Mouse (Mus musculus) lung, embryonic 14.5 days (tissue): ENCODE data around the gene Nexmif. TPM values are rescaled to one million over a fixed set of nuclear protein-coding genes. Genes with fewer than 3 reads are reported as not detected.
A peak's percentile ranks its signal among the peaks of the same experiment; 100 is the strongest.

Experiments used
- ATAC-seq: fragments of 200-750 bp; cut with Nextera tagmentation; 2 replicates; pipeline ENCODE4 v1.8.0; 2017; ENCODE audit warnings: mild to moderate bottlenecking, moderate TSS enrichment, moderate library complexity; ENCODE audit not compliant: insufficient read depth
- DNase-seq: peaks from one replicate; pipeline ENCODE4 v3.0.0-alpha.2; 2015
- H3K27ac ChIP-seq: fragments of 300-500 bp; sonication (generic); 2 replicates; pipeline ENCODE4 v1.5.1; 2014; ENCODE audit warnings: low read depth, mild to moderate bottlenecking, moderate library complexity
- H3K27me3 ChIP-seq: fragments of 300-500 bp; sonication (generic); 2 replicates; pipeline ENCODE4 v1.6.1; 2014; ENCODE audit warnings: low read length, control low read depth; ENCODE audit not compliant: insufficient read depth
- H3K36me3 ChIP-seq: fragments of 300-500 bp; sonication (generic); 2 replicates; pipeline ENCODE4 v1.6.1; 2014; ENCODE audit warnings: control low read depth; ENCODE audit not compliant: insufficient read depth
- H3K4me1 ChIP-seq: fragments of 300-500 bp; sonication (generic); 2 replicates; pipeline ENCODE4 v1.6.1; 2014; ENCODE audit warnings: antibody characterized with exemption, control low read depth; ENCODE audit not compliant: insufficient read depth
- H3K4me2 ChIP-seq: fragments of 300-500 bp; sonication (generic); 2 replicates; pipeline ENCODE4 v1.6.1; 2014; ENCODE audit warnings: mild to moderate bottlenecking
- H3K4me3 ChIP-seq: fragments of 300-500 bp; sonication (generic); 2 replicates; pipeline ENCODE4 v1.5.1; 2014; ENCODE audit warnings: low read depth, low read length
- H3K9ac ChIP-seq: fragments of 300-500 bp; sonication (generic); 2 replicates; pipeline ENCODE4 v1.6.1; 2014
- H3K9me3 ChIP-seq: fragments of 300-500 bp; sonication (generic); 2 replicates; pipeline ENCODE4 v1.6.1; 2016; ENCODE audit warnings: low read depth, low read length, control low read depth
- CTCF ChIP-seq: IDR thresholded peaks from 2 replicates; pipeline ENCODE4 v1.5.1; 2016; ENCODE audit warnings: antibody characterized with exemption, low read depth
- WGBS: fragments of 180-500 bp; shearing (Covaris S2); extraction: QIAGEN DNeasy Blood & Tissue Kit; methylation state at CpG from one replicate; pipeline ENCODE4 v1.1.7; 2014; 5-methylcytosine and 5-hydroxymethylcytosine counted together
- polyA plus RNA-seq: library from polyadenylated mRNA; unstranded; fragments of >200 nt; fragmentation: Nextera tagmentation; extraction: Ambion mirVana; gene quantifications from 2 replicates; pipeline ENCODE4 v1.2.1, GENCODE M21; 2014

Gene Nexmif
- 7.8 and 8.0 TPM in 2 replicates for polyA plus RNA-seq

DNA sequence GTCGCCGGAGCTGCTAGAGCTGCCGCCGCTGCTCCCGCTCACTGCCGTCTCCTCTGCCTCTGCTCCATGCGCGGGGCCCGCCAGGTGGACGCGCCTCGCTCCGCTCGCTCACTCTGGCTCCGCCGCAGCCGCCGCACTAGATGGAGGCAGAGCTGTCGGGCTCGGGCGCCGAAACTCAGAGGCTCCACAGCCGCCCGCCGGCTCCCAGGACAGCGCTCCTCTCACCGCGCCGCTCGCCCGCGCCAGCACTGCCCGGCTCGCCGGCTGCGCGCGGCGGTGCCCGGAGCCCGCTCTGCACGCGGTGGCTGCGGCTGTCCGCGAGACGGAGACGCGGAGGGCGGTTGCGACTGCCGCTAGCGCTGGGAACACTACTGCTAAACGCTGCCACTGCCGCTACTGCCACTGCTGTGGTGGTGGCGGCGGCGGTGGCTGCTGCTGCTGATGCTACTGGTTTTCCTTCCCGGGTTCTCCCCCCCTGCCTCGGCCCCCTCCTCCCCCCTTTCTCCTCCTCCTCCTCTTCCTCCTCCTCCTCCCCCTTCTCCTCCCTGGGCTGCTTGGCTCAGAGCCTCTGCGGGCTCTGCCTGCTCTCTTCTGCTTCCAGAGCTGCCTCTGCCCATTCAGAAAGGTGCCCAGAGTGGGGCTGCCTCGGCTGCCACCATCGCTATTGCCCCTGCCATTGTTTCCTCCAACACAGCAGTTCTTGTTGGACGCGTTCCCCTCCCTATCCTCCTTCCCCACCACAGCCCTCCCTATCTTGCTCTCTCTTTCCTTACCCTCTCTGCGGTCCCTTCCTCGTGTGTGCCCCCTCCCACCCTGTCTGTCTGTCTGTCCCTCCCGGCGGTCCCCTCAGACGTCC lies at the start of gene Nexmif:
Gene Nexmif (minus strand): TSS at position 450 of the 856 bp plus-strand sequence.
- DNase-seq (peak; percentile 60), ATAC-seq (peak; percentile 75)
- H3K36me3 ChIP-seq = no peaks in the 10 kb centered on the region
- TF ChIP-seq CTCF = no peak
- peak within 1 kb of the TSS; percentile 52 for H3K9ac ChIP-seq
- no peaks in the 10 kb centered on the region; the same call in 1 of the 2 replicates for H3K9me3 ChIP-seq
- 8% methylated on average over 31 of the region's 70 CpGs for WGBS
- H3K4me2 ChIP-seq = peak within 1 kb of the TSS; percentile 65
- peak within 1 kb of the TSS; percentile 49 for H3K4me3 ChIP-seq
- 0 out of 2 replicates have a peak, but pooled peaks cover 9% of the 10 kb centered on the region for H3K27me3 ChIP-seq
- peak within 1 kb of the TSS; percentile 67 for H3K27ac ChIP-seq
- H3K4me1 ChIP-seq = no peaks in the 10 kb centered on the region

DNA sequence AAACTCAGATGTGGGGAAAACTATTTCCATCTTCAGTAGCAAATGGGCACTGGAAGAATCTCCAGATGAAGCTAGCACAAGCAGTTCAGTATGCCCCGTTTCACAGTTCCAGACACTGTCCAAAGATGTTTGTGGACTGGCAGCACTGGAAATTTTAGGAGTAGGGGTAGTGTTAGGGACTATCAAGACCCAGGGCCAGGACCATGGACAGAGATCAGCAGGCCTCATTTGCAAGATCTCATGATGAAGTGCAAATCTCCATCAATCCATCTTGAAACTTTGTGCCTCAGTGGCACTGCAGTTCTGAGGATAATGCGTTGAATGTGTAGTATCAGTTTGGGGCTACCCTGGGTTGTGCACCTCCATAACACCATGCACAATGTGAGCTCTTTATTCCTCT lies 7.7 kb upstream of the Nexmif start:
- H3K9me3 ChIP-seq = no peaks in the 10 kb centered on the region
- no peaks in the 10 kb centered on the region for H3K4me1 ChIP-seq
- H3K36me3 ChIP-seq = no peaks in the 10 kb centered on the region
- no peak overlapping the region for H3K9ac ChIP-seq
- 63% methylated on average over 2 of the region's 2 CpGs for WGBS
- no peak overlapping the region for H3K4me2 ChIP-seq
- H3K27ac ChIP-seq = no peak overlapping the region
- peak; percentile 62 for DNase-seq
- H3K27me3 ChIP-seq = no peaks in the 10 kb centered on the region
- ATAC-seq = no peak
- no peak for TF ChIP-seq CTCF
- no peak overlapping the region for H3K4me3 ChIP-seq

DNA sequence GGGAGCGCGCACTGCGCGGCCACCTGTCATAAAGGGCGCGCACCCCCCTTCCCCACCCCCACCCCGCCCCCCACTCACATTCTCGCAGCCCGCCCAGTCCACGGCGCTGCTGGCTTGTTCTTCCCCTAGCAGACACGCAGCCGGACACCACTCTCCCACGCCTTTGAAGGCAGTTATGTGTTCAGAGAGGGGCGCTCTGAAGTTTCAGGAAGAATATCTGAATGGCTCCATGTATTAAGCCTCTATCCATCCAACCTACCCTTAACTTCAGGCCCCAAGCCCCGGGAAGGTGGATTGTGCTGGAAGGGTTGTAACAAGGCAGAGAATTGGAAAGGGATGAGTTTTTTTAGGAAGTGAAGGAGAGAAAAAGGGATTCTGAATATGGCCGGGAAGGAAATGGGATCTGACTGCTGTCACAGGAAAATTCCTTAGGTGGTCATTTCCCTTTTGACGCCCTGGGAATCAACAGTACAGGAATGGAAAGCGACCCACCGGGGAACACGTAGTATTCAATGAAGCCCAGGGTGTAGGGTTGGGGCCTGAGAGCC lies 681 bp upstream of the Nexmif start:
- H3K27me3 ChIP-seq = 0 out of 2 replicates have a peak, but pooled peaks cover 9% of the 10 kb centered on the region
- no peak for TF ChIP-seq CTCF
- no peaks in the 10 kb centered on the region for H3K4me1 ChIP-seq
- H3K9me3 ChIP-seq = no peaks in the 10 kb centered on the region; the same call in 1 of the 2 replicates
- WGBS = 16% methylated on average over 21 of the region's 21 CpGs
- ATAC-seq = peak; percentile 28; the same call in 1 of the 2 replicates
- H3K4me3 ChIP-seq = peak overlapping the region; percentile 49
- H3K9ac ChIP-seq = no peak overlapping the region; the same call in 1 of the 2 replicates
- H3K4me2 ChIP-seq = peak overlapping the region; percentile 65
- no peaks in the 10 kb centered on the region for H3K36me3 ChIP-seq
- peak; percentile 19 for DNase-seq
- H3K27ac ChIP-seq = no peak overlapping the region

DNA sequence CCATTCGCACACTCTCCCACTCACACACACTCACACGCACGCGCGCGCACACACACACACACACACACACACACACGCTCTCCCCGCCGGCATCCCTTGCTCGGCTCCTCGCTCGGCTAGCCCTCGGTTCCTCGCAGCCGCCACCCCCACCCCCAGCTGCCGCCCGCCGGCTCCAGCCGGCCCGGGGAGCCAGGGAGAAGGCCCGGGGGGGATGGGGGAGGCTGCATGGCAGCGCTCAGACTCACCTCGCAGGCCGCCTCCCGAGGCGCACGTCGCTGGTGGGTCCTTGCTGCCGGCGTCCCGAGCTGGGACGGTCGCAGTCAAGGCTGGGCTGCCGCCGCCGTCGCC lies 623 bp downstream of the Nexmif start:
- H3K4me2 ChIP-seq = peak overlapping the region; percentile 65
- H3K36me3 ChIP-seq = no peaks in the 10 kb centered on the region
- ATAC-seq (peak; percentile 75), DNase-seq (no peak)
- H3K4me1 ChIP-seq = no peaks in the 10 kb centered on the region
- 14% methylated on average over 21 of the region's 37 CpGs for WGBS
- H3K9me3 ChIP-seq = no peaks in the 10 kb centered on the region; the same call in 1 of the 2 replicates
- H3K27me3 ChIP-seq = 0 out of 2 replicates have a peak, but pooled peaks cover 9% of the 10 kb centered on the region
- no peak for TF ChIP-seq CTCF
- peak overlapping the region; percentile 49 for H3K4me3 ChIP-seq
- H3K27ac ChIP-seq = peak overlapping the region; percentile 67
- peak overlapping the region; percentile 52 for H3K9ac ChIP-seq

DNA sequence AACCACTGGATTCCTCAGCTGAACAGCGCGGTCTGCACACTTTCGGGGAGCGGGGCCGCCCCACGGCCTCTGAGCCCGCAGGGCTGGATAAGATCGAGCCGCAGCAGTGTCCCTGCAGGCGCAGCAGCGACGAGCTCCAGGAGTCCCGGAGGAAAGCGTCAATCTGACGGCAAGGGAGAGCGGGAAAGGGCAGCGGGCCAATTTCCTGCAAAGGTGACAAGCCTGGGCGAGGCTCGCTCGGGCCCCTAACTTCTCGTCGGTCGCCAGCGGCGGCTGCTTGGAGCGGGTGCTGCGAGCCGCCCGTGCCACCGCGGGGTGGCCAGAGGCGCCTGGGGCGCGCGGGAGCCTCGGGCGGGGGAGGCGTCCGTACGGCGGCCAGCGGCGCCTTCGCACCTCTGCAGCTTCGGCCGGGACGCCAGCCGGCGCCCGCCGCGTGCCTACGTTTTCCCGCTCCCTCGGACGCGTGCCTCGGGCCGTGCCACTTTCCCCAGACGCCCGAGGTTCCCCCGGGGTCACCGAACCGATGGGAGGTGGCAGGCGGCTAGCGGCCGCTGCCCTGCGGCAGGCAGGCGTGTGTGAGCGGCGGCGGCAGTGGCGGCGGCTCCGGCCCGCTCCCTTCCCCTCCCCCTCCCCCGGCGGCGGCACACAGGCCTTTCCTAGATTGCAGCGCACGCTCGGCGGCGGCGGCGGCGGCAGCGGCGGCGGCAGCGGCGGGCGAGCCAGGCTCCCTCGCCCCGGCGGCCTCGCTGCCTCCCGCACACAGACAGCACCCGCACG lies 1.2 kb downstream of the Nexmif start:
- peak; percentile 49; the same call in 1 of the 2 replicates for ATAC-seq
- Histone ChIP-seq H3K4me2 (peak overlapping the region; percentile 65), H3K36me3 (no peaks in the 10 kb centered on the region), H3K9me3 (no peaks in the 10 kb centered on the region; the same call in 1 of the 2 replicates), H3K27me3 (0 out of 2 replicates have a peak, but pooled peaks cover 9% of the 10 kb centered on the region), H3K27ac (peak overlapping the region; percentile 67), H3K9ac (peak overlapping the region; percentile 52), H3K4me1 (no peaks in the 10 kb centered on the region), H3K4me3 (peak overlapping the region; percentile 49)
- TF ChIP-seq CTCF = no peak
- peak; percentile 60 for DNase-seq
- WGBS = 13% methylated on average over 34 of the region's 100 CpGs

DNA sequence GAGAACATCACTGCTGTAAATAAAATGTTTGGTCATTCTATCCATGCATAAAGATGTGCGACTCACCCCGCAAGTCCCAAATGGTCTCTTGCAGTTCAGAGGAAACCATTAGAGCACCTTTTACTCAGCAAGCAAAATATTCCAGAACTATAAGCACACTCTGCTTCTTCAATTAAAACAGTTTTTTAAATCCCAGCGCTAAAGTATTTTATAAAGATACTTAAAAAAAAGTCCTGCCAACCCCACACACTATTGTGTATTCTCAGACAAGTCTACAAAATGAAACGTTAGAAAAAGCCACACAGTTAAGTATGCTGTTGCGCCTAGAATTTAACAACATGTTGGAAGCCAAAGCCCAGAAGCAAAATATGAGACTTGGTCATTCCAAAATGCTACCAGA lies 1.9 kb downstream of the Nexmif start:
- no peak overlapping the region for H3K9ac ChIP-seq
- ATAC-seq = no peak
- H3K36me3 ChIP-seq = no peaks in the 10 kb centered on the region
- TF ChIP-seq CTCF = no peak
- peak overlapping the region; percentile 65 for H3K4me2 ChIP-seq
- 50% methylated on average over 5 of the region's 5 CpGs for WGBS
- peak; percentile 3 for DNase-seq
- H3K27ac ChIP-seq = no peak overlapping the region
- H3K4me1 ChIP-seq = no peaks in the 10 kb centered on the region
- 0 out of 2 replicates have a peak, but pooled peaks cover 9% of the 10 kb centered on the region for H3K27me3 ChIP-seq
- peak overlapping the region; percentile 49 for H3K4me3 ChIP-seq
- H3K9me3 ChIP-seq = no peaks in the 10 kb centered on the region; the same call in 1 of the 2 replicates
